Mouse (Mus musculus): ENCODE data around the gene Cd180. TPM values are rescaled to one million over a fixed set of nuclear protein-coding genes. Genes with fewer than 3 reads are reported as not detected.

Gene Cd180
- polyA plus RNA-seq, 1 experiment from 2014 or later: 0.66 TPM

DNA sequence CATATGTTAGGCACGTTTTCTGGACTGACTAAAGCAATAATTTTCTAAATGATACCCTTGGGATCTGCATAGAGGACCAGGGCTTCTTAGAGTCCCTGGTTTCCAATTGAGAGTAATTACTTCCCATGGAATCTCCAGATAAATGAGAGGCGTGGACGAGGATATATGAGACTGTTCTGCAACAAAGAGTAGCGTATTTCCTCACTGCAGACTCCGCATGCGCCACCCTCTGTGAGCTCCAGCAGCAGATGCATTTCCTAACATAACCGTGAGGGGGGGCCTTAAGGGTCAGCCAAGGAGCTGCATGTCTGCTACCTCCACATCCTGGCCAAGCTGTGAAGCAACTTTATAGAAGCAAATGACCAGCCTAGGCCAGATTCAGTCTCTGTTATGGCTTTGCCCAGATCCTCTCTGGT is 81.4 kb downstream of the Cd180 start:
- ATAC-seq (peak; percentile 50; the same call in 1 of the 2 replicates), DNase-seq (ENCODE audit: low spot score) (peak; percentile 46)
- Histone ChIP-seq H3K36me3 (ENCODE audit: control insufficient read depth, insufficient read depth, low read length) (no peaks in the 10 kb centered on the region; the same call in 1 of the 2 replicates), H3K9me3 (replicated peaks; ENCODE audit: control insufficient read depth, low read length) (no peaks in the 10 kb centered on the region), H3K27ac (ENCODE audit: low read depth, low read length) (peak overlapping the region; percentile 23; the same call in 1 of the 2 replicates), H3K9ac (ENCODE audit: low read length) (no peak overlapping the region), H3K4me2 (ENCODE audit: low read length) (no peak overlapping the region), H3K4me3 (ENCODE audit: low read depth, low read length) (no peak overlapping the region), H3K4me1 (ENCODE audit: control insufficient read depth, insufficient read depth, low read length) (no peaks in the 10 kb centered on the region), H3K27me3 (replicated peaks; ENCODE audit: control insufficient read depth, insufficient read depth, low read length) (no peaks in the 10 kb centered on the region)
- WGBS: 59% methylated on average over 7 of the region's 7 CpGs

DNA sequence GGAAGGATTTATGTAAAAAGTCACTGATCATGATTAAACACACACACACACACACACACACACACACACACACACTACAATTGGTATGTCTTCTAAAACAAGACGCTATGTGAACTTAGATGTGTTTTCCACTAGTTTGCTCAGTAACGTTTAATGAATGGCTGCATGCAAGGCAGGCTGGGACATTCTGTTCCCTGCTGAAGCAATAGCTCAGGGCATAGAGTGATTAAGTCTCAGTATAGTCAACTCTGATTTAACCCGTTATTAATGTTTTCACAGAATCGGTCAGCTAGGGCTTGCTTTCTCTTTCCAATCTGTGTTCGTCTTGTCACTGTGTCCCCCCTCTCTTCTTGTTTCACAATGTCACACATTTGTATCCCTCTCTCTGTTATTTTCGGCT is 82.1 kb downstream of the Cd180 start:
- ATAC-seq (no peak), DNase-seq (ENCODE audit: low spot score) (no peak)
- WGBS: 85% methylated on average over 6 of the region's 6 CpGs
- H3K4me2 ChIP-seq (ENCODE audit: low read length): no peak overlapping the region
- no peaks in the 10 kb centered on the region; the same call in 1 of the 2 replicates for H3K36me3 ChIP-seq (ENCODE audit: control insufficient read depth, insufficient read depth, low read length)
- H3K9me3 ChIP-seq (replicated peaks; ENCODE audit: control insufficient read depth, low read length): no peaks in the 10 kb centered on the region
- H3K4me1 ChIP-seq (ENCODE audit: control insufficient read depth, insufficient read depth, low read length): no peaks in the 10 kb centered on the region
- no peak overlapping the region for H3K4me3 ChIP-seq (ENCODE audit: low read depth, low read length)
- no peaks in the 10 kb centered on the region for H3K27me3 ChIP-seq (replicated peaks; ENCODE audit: control insufficient read depth, insufficient read depth, low read length)
- no peak overlapping the region for H3K9ac ChIP-seq (ENCODE audit: low read length)
- no peak overlapping the region for H3K27ac ChIP-seq (ENCODE audit: low read depth, low read length)

DNA sequence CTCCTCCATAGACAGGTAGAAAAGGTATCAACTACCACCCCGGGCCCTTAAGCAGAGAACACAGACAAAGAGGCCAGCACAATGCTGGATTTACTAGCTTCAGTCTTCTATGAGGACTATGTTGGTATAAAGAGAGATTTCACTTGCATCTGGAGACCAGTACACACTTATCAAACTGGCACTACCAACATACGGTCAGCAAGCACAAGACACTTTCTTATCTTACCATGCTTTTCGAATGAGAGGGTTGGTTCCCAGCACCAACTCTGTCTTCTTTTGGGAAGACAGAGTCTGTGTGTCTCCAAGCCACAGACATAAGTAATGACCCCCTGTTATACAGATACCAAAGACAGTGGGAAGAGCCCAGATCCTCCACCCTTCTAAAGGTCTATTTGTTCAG is 85.5 kb downstream of the Cd180 start:
- no peaks in the 10 kb centered on the region for H3K27me3 ChIP-seq (replicated peaks; ENCODE audit: control insufficient read depth, insufficient read depth, low read length)
- ATAC-seq: no peak
- H3K4me3 ChIP-seq (ENCODE audit: low read depth, low read length): no peak overlapping the region
- H3K4me1 ChIP-seq (ENCODE audit: control insufficient read depth, insufficient read depth, low read length): no peaks in the 10 kb centered on the region
- H3K27ac ChIP-seq (ENCODE audit: low read depth, low read length): no peak overlapping the region
- DNase-seq (ENCODE audit: low spot score): no peak
- no peak overlapping the region for H3K9ac ChIP-seq (ENCODE audit: low read length)
- H3K4me2 ChIP-seq (ENCODE audit: low read length): no peak overlapping the region
- H3K9me3 ChIP-seq (replicated peaks; ENCODE audit: control insufficient read depth, low read length): no peaks in the 10 kb centered on the region
- WGBS: 96% methylated on average over 3 of the region's 3 CpGs
- peaks cover 7% of the 10 kb centered on the region; the same call in 1 of the 2 replicates for H3K36me3 ChIP-seq (ENCODE audit: control insufficient read depth, insufficient read depth, low read length)

DNA sequence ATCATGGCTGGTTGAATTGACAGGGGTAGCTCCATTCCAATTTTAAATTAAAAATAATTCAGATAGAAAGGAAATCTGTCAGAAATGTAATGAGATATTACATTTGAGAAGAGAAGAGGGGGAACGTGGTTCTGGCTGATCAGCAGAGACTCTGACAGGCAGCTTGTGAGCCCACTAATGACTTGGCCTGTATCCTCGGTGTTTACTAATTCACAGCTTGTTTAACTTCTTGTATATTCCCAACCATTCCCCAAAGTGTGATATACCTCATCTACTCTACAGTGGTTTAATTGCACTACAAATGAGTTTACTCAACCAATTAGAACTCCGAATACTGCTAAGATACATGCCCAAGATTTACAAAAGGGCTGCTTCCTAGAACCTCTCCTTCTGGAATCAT is 85.9 kb downstream of the Cd180 start:
- Histone ChIP-seq H3K27me3 (replicated peaks; ENCODE audit: control insufficient read depth, insufficient read depth, low read length) (no peaks in the 10 kb centered on the region), H3K4me3 (ENCODE audit: low read depth, low read length) (no peak overlapping the region), H3K4me2 (ENCODE audit: low read length) (no peak overlapping the region), H3K9me3 (replicated peaks; ENCODE audit: control insufficient read depth, low read length) (no peaks in the 10 kb centered on the region), H3K9ac (ENCODE audit: low read length) (no peak overlapping the region), H3K27ac (ENCODE audit: low read depth, low read length) (no peak overlapping the region), H3K36me3 (ENCODE audit: control insufficient read depth, insufficient read depth, low read length) (peaks cover 7% of the 10 kb centered on the region; the same call in 1 of the 2 replicates), H3K4me1 (ENCODE audit: control insufficient read depth, insufficient read depth, low read length) (no peaks in the 10 kb centered on the region)
- peak; percentile 50; the same call in 1 of the 2 replicates for ATAC-seq
- 69% methylated on average over 3 of the region's 3 CpGs for WGBS
- DNase-seq (ENCODE audit: low spot score): peak; percentile 48

DNA sequence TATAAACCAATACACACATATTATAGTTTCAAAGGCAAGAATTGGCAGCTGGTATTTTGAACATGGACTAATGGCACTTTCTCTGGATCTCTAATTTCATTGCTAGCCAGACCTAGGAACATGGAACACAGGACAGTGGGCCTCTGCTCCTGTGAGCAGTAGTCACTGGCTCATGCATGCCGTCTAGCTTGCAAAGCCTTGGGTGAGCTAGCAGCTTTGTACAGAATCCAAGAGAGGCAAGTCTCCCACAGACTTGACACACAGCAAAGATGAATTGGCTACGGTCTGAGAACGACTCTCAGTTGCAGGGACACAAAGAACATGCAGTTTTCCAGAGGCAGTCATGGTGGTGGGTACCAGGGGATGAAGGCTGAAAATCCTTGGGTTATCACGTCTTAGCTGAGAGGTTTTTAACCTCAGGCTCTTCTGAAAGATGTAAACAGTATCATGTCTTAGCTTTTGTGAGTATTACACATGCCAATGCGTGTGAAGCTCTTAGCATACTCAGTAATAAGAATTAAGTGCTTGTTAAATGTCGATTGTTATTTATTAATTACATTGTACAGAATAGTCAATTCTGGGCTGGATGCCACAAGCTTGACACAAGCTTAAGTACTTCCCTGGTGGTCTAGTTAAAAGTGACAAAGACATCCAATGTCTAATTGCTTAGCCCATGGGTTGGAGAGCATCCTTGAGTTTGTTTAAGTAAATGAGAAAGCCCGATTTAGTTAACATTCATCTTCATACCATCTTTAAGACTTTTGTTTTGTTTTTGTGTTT is 90.4 kb downstream of the Cd180 start:
- Histone ChIP-seq H3K4me1 (ENCODE audit: control insufficient read depth, insufficient read depth, low read length) (no peaks in the 10 kb centered on the region), H3K4me2 (ENCODE audit: low read length) (no peak overlapping the region), H3K27me3 (replicated peaks; ENCODE audit: control insufficient read depth, insufficient read depth, low read length) (no peaks in the 10 kb centered on the region), H3K4me3 (ENCODE audit: low read depth, low read length) (no peak overlapping the region), H3K36me3 (ENCODE audit: control insufficient read depth, insufficient read depth, low read length) (peaks cover 10% of the 10 kb centered on the region; the same call in 1 of the 2 replicates), H3K9me3 (replicated peaks; ENCODE audit: control insufficient read depth, low read length) (no peaks in the 10 kb centered on the region), H3K9ac (ENCODE audit: low read length) (no peak overlapping the region), H3K27ac (ENCODE audit: low read depth, low read length) (no peak overlapping the region)
- DNase-seq (ENCODE audit: low spot score) (peak; percentile 51), ATAC-seq (no peak)
- WGBS: 37% methylated on average over 7 of the region's 7 CpGs

DNA sequence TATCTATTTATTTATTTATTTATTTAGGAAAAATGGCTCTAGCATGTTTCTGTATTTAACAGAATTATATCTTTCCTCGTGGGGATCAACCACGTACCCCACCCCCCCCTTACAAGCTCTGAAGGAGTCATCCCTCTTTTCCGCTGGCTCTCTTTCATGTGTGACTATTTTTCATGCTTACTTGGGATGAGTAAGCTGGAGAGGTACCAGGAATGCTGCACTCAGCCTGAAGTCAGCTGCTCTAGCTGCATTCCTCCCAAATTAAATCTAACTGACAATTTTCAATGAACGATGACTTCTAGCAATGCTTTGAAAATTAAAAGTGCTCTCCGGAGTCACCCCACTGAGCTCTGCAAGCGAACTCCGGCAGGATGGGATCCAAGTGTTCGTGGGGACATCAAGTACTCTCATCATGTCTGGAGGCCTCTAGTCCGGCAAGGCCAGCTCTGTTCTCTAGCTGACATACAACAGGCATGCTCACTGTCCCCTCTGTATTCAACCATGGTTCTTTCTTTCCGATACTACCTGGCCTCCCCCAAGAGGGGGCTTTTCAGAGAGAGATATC is 93.4 kb downstream of the Cd180 start:
- DNase-seq (ENCODE audit: low spot score) (no peak), ATAC-seq (no peak)
- no peak overlapping the region for H3K4me3 ChIP-seq (ENCODE audit: low read depth, low read length)
- H3K27ac ChIP-seq (ENCODE audit: low read depth, low read length): no peak overlapping the region
- WGBS: 94% methylated on average over 10 of the region's 10 CpGs
- no peaks in the 10 kb centered on the region for H3K4me1 ChIP-seq (ENCODE audit: control insufficient read depth, insufficient read depth, low read length)
- no peaks in the 10 kb centered on the region for H3K9me3 ChIP-seq (replicated peaks; ENCODE audit: control insufficient read depth, low read length)
- peaks cover 7% of the 10 kb centered on the region; the same call in 1 of the 2 replicates for H3K36me3 ChIP-seq (ENCODE audit: control insufficient read depth, insufficient read depth, low read length)
- no peaks in the 10 kb centered on the region for H3K27me3 ChIP-seq (replicated peaks; ENCODE audit: control insufficient read depth, insufficient read depth, low read length)
- H3K4me2 ChIP-seq (ENCODE audit: low read length): no peak overlapping the region
- no peak overlapping the region for H3K9ac ChIP-seq (ENCODE audit: low read length)
